Mouse (Mus musculus) limb, embryonic 12.5 days (tissue): ENCODE measurements around the gene Scrn2. TPM values are rescaled to one million over a fixed set of nuclear protein-coding genes. Genes with fewer than 3 reads are reported as not detected.

ENCODE experiments used
- ATAC-seq: fragments of 200-750 bp; cut with Nextera tagmentation; 2 replicates; pipeline ENCODE4 v1.8.0; 2017; ENCODE audit warnings: low read depth, moderate TSS enrichment; ENCODE audit not compliant: insufficient number of reproducible peaks, insufficient read depth, low FRiP score, low TSS enrichment
- H3K27ac ChIP-seq: fragments of 300-500 bp; sonication (generic); 2 replicates; pipeline ENCODE4 v1.5.1; 2016; ENCODE audit warnings: mild to moderate bottlenecking, moderate library complexity
- H3K27me3 ChIP-seq: fragments of 300-500 bp; sonication (generic); 2 replicates; pipeline ENCODE4 v1.6.1; 2016; ENCODE audit warnings: mild to moderate bottlenecking, moderate library complexity
- H3K36me3 ChIP-seq: fragments of 300-500 bp; sonication (generic); 2 replicates; pipeline ENCODE4 v1.6.1; 2016; ENCODE audit warnings: mild to moderate bottlenecking, moderate library complexity
- H3K4me1 ChIP-seq: fragments of 300-500 bp; sonication (generic); replicated peaks from 2 replicates; pipeline ENCODE4 v1.6.1; 2016
- H3K4me2 ChIP-seq: fragments of 300-500 bp; sonication (generic); 2 replicates; pipeline ENCODE4 v1.6.1; 2016; ENCODE audit warnings: mild to moderate bottlenecking, moderate library complexity
- H3K4me3 ChIP-seq: fragments of 300-500 bp; sonication (generic); replicated peaks from 2 replicates; pipeline ENCODE4 v1.5.1; 2016; ENCODE audit warnings: mild to moderate bottlenecking
- H3K9ac ChIP-seq: fragments of 300-500 bp; sonication (generic); replicated peaks from 2 replicates; pipeline ENCODE4 v1.6.1; 2016; ENCODE audit warnings: mild to moderate bottlenecking, moderate library complexity
- H3K9me3 ChIP-seq: fragments of 300-500 bp; sonication (generic); 2 replicates; pipeline ENCODE4 v1.6.1; 2016; ENCODE audit warnings: mild to moderate bottlenecking, moderate library complexity
- WGBS: fragments of 180-500 bp; shearing (Covaris S2); methylation state at CpG from one replicate; pipeline ENCODE4 v1.1.7; 2016; 5-methylcytosine and 5-hydroxymethylcytosine counted together
- polyA plus RNA-seq: library from polyadenylated mRNA; unstranded; fragments of >200 nt; fragmentation: Nextera tagmentation; extraction: Ambion mirVana; gene quantifications from 2 replicates; pipeline ENCODE4 v1.2.1, GENCODE M21; 2016

Gene Scrn2
- polyA plus RNA-seq, 1 experiment from 2014 or later = 32.4 TPM

DNA sequence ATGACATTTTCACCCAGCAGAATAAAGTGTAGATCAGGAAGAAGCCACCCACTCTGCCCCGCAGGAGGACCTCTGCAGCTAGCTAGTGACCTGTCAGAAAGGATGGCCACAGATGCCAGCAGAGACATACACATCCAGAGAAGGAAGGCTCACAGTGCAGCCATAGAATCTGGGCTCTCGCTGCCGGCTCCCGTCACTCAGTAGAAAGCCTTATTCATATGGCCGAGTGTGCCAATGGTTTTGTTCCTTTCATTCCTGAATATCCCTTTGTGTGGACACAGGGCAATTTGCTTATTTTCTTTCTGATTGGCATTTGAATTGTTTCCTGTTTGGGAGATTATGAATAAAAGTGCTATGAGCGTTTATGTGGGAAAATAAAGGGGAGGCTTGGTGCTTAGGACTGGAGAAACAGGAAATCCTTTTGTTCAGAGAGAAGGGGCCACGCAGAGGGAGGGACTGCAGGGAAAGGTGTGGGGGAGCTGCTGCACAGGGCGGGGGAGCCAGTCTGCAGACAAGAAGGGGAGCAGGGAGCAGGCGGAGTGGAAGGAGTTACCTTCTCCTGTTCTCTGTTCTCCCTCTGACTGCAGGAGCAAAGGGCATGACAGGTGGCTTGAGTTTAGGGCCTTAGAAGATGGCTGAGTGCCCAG is 33.7 kb downstream of the Scrn2 start:
- Histone ChIP-seq H3K9ac (no peak overlapping the region; the same call in 1 of the 2 replicates), H3K9me3 (no peaks in the 10 kb centered on the region), H3K36me3 (peaks cover 55% of the 10 kb centered on the region), H3K4me1 (no peaks in the 10 kb centered on the region), H3K27me3 (no peaks in the 10 kb centered on the region), H3K4me2 (no peak overlapping the region), H3K27ac (no peak overlapping the region), H3K4me3 (no peak overlapping the region)
- ATAC-seq = no peak
- 74% methylated on average over 9 of the region's 9 CpGs for WGBS

DNA sequence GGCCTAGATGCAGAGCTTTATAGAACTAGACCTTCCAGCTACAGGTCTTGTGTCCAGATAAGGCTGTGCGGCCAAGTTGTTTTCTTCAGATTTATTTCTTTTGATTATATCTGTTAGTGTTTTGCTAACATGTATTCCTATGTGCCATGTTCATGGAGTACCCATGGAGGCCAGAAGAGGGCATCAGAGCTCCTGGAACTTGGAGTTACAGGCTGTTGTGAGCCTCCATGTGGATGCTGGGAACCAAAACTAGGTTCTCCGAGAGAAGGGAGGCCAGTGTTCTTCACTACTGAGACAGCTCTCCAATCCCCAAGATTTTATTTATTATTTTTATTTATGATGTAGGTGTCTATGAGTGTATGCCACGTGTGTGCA is 34.2 kb downstream of the Scrn2 start:
- H3K9ac ChIP-seq = no peak overlapping the region; the same call in 1 of the 2 replicates
- no peak overlapping the region for H3K4me3 ChIP-seq
- no peaks in the 10 kb centered on the region for H3K4me1 ChIP-seq
- H3K9me3 ChIP-seq = no peaks in the 10 kb centered on the region
- WGBS = 86% methylated on average over 3 of the region's 3 CpGs
- peaks cover 58% of the 10 kb centered on the region for H3K36me3 ChIP-seq
- no peaks in the 10 kb centered on the region for H3K27me3 ChIP-seq
- ATAC-seq = no peak
- no peak overlapping the region for H3K27ac ChIP-seq
- H3K4me2 ChIP-seq = no peak overlapping the region

DNA sequence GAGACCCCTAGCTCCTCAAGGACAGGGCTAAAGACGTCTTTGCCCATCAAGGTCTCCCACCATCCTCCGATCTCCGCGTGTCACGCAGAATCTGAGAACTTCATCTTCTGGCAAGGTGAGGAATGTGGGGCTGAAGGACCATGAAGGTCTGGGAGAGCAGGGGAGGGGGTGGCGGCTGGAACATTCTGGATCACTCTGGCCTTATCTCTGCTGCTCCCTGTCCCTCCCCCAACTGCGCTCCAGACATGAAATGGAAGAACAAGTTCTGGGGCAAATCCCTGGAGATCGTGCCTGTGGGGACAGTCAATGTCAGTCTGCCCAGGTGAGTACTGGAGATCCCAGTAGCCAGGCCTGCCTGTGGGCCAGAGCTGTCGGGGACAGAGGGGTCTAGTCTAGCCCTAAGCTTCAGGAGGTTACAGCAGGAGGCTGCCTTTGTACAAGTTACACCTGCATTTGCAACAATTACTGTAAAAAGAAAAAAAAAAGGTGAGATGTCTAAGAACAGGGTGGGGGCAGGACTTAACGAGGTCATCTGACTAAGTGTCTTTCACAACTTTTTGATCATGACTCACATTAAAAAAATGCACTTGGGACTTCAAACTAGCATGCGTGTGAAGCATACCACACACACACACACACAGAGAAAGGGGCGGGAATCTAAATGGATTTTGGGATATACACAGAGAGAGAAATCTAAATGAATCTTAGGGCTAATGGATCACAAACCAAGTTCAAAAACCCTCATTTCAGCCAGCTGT is 36.0 kb downstream of the Scrn2 start:
- no peak overlapping the region for H3K9ac ChIP-seq
- WGBS = 82% methylated on average over 12 of the region's 12 CpGs
- H3K27me3 ChIP-seq = no peaks in the 10 kb centered on the region
- H3K4me2 ChIP-seq = no peak overlapping the region
- H3K36me3 ChIP-seq = peaks cover 43% of the 10 kb centered on the region
- H3K4me1 ChIP-seq = no peaks in the 10 kb centered on the region
- no peak overlapping the region for H3K4me3 ChIP-seq
- no peaks in the 10 kb centered on the region for H3K9me3 ChIP-seq
- H3K27ac ChIP-seq = no peak overlapping the region
- ATAC-seq = no peak

- Histone ChIP-seq H3K27me3 (no peaks in the 10 kb centered on the region), H3K27ac (no peak overlapping the region), H3K4me3 (no peak overlapping the region), H3K9me3 (no peaks in the 10 kb centered on the region), H3K4me1 (no peaks in the 10 kb centered on the region), H3K4me2 (no peak overlapping the region), H3K9ac (no peak overlapping the region), H3K36me3 (peaks cover 33% of the 10 kb centered on the region)
- no peak for ATAC-seq
- 42% methylated on average over 22 of the region's 22 CpGs for WGBS
Measured at GRCm38 (mm10) chr11:97066656-97067360, 37.1 kb downstream of the Scrn2 start.

DNA sequence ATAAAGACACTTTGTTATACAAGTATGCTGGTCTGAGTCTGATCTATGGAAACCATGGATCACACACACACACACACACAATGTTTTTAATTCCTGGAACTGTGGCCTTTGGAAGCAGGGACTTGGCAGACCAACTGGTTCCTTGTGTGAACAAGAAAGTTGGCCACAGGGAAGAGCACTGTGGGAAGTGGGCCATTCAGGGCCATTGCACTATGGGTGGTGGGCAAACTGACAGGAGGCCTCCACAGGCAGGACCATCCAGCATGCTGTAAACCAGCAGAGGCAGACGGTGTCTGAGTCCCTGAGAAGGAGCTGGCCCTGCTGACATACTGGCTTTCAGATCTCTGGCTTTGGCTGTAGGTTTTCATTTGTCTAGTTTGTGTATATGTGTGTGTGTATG is 39.6 kb downstream of the Scrn2 start:
- Histone ChIP-seq H3K4me3 (no peak overlapping the region), H3K27me3 (no peaks in the 10 kb centered on the region), H3K9me3 (no peaks in the 10 kb centered on the region), H3K4me2 (no peak overlapping the region), H3K9ac (no peak overlapping the region), H3K36me3 (peaks cover 30% of the 10 kb centered on the region), H3K27ac (no peak overlapping the region), H3K4me1 (no peaks in the 10 kb centered on the region)
- 60% methylated on average over 1 of the region's 1 CpGs for WGBS
- no peak for ATAC-seq

DNA sequence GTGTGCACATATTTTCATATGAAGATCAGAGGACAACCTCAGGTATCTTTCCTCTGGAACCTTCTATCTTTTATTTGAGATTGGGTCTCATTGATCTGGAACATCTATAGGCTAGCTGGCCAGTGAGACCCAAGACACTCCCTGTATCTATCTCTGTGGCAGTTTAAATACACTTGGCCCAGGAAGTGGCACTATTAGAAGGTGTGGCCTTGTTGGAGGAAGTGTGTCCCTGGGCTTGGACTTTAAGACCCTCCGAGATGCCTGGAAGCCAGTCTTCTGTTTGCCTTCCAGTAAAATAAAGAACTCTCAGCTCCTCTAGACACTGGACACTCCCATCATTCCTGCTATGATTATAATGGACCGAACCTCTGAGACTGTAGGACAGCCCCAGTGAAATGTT is 40.0 kb downstream of the Scrn2 start:
- H3K27ac ChIP-seq = no peak overlapping the region
- no peaks in the 10 kb centered on the region for H3K9me3 ChIP-seq
- WGBS = 87% methylated on average over 2 of the region's 2 CpGs
- no peak overlapping the region for H3K4me3 ChIP-seq
- H3K9ac ChIP-seq = no peak overlapping the region
- no peaks in the 10 kb centered on the region for H3K4me1 ChIP-seq
- H3K4me2 ChIP-seq = no peak overlapping the region
- H3K36me3 ChIP-seq = peaks cover 29% of the 10 kb centered on the region
- H3K27me3 ChIP-seq = no peaks in the 10 kb centered on the region
- ATAC-seq = no peak

- 69% methylated on average over 1 of the region's 1 CpGs for WGBS
Measured at GRCm38 (mm10) chr11:97071129-97071528, 41.4 kb downstream of the Scrn2 start.

DNA sequence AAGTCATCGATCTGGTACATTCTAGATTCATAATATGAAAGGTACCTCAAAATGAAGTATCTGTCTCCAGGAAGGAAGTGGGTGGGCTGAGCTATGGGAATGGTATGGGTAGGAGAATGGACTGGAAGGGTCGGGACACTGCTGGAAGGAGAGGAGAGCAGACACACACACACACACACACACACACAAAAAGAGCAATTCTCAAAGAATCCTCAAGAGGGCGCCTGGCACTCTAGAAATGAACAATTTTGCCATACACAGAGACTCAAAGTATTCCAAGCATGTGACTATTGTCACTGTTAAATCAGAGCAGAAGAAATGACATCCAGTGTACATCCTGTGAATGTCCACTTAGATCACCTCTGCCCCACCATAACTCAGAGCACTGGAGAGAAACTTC is 42.8 kb downstream of the Scrn2 start:
- Histone ChIP-seq H3K27me3 (no peaks in the 10 kb centered on the region), H3K27ac (no peak overlapping the region), H3K36me3 (peaks cover 10% of the 10 kb centered on the region), H3K4me2 (no peak overlapping the region), H3K4me3 (no peak overlapping the region), H3K4me1 (no peaks in the 10 kb centered on the region), H3K9ac (no peak overlapping the region), H3K9me3 (no peaks in the 10 kb centered on the region)
- WGBS = 31% methylated on average over 3 of the region's 3 CpGs
- ATAC-seq = no peak; the same call in 1 of the 2 replicates

More at GRCm38 (mm10) chr11:97071129-97071528, 41.4 kb downstream of the Scrn2 start:
- H3K36me3 ChIP-seq = peaks cover 20% of the 10 kb centered on the region
- H3K27ac ChIP-seq = no peak overlapping the region
- H3K9ac ChIP-seq = no peak overlapping the region
- ATAC-seq = no peak
- H3K9me3 ChIP-seq = no peaks in the 10 kb centered on the region
- H3K4me2 ChIP-seq = no peak overlapping the region
- no peaks in the 10 kb centered on the region for H3K4me1 ChIP-seq
- no peak overlapping the region for H3K4me3 ChIP-seq
- H3K27me3 ChIP-seq = no peaks in the 10 kb centered on the region

- no peak overlapping the region for H3K4me3 ChIP-seq
- no peaks in the 10 kb centered on the region for H3K36me3 ChIP-seq
- no peak overlapping the region for H3K4me2 ChIP-seq
- no peaks in the 10 kb centered on the region for H3K4me1 ChIP-seq
- H3K27me3 ChIP-seq = no peaks in the 10 kb centered on the region
- no peaks in the 10 kb centered on the region for H3K9me3 ChIP-seq
- H3K27ac ChIP-seq = no peak overlapping the region
- 70% methylated on average over 8 of the region's 8 CpGs for WGBS
- no peak overlapping the region for H3K9ac ChIP-seq
- no peak for ATAC-seq
Measured at GRCm38 (mm10) chr11:97074235-97074634, 44.5 kb downstream of the Scrn2 start.

DNA sequence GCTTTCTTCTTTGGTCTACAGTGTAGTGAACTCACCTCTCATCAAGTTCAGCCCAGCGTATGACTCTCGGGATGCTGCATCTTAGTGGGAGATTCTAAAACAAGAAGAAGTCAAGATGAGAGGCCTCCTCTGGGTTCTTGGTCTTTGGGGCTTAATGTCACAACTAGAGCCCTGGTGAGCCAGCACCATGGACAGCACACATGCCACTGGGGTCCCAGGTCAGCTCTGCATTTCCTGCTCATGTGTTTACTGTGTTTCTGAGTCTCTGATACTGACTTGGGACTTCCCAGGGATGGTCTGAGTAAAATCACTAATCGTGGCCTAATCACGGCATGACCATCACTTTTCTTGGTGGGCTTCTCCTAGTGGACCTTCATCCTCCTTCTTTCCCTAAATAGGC is 49.0 kb downstream of the Scrn2 start:
- no peak for ATAC-seq
- H3K27ac ChIP-seq = no peak overlapping the region
- H3K4me3 ChIP-seq = no peak overlapping the region
- H3K4me2 ChIP-seq = no peak overlapping the region
- peaks cover 4% of the 10 kb centered on the region; the same call in 1 of the 2 replicates for H3K27me3 ChIP-seq
- H3K36me3 ChIP-seq = no peaks in the 10 kb centered on the region
- H3K4me1 ChIP-seq = peaks cover 6% of the 10 kb centered on the region
- no peaks in the 10 kb centered on the region for H3K9me3 ChIP-seq
- no peak overlapping the region for H3K9ac ChIP-seq
- 56% methylated on average over 4 of the region's 4 CpGs for WGBS

- H3K9ac ChIP-seq = no peak overlapping the region
- no peaks in the 10 kb centered on the region for H3K36me3 ChIP-seq
- no peak overlapping the region for H3K4me2 ChIP-seq
- no peak overlapping the region for H3K27ac ChIP-seq
- 37% methylated on average over 9 of the region's 9 CpGs for whole genome bisulfite sequencing
- ATAC-seq = no peak
- H3K9me3 ChIP-seq = no peaks in the 10 kb centered on the region
- peaks cover 17% of the 10 kb centered on the region; the same call in 1 of the 2 replicates for H3K27me3 ChIP-seq
- H3K4me3 ChIP-seq = no peak overlapping the region
- peaks cover 11% of the 10 kb centered on the region for H3K4me1 ChIP-seq
Measured at GRCm38 (mm10) chr11:97080291-97080690, 50.6 kb downstream of the Scrn2 start.
